Mouse (Mus musculus) MEL (cell line): ENCODE results near the gene Eri3.

Experiments used
- CHD2 ChIP-seq: IDR thresholded peaks from 2 replicates; pipeline ENCODE4 v1.6.1; 2011; ENCODE audit warnings: low read length, improper control_type of control experiment
- CTCF ChIP-seq, 3 experiments: IDR thresholded peaks in 2 of 3; conservative IDR thresholded peaks in 1 of 3; 2 replicates each; pipeline ENCODE4 v1.5.1; 2011 to 2012; ENCODE audit warnings: low read length in 3 of 3, low read depth in 2 of 3, mild to moderate bottlenecking in 2 of 3, improper control_type of control experiment in 1 of 3, inconsistent platforms in 1 of 3, mixed read lengths in 1 of 3, moderate library complexity in 1 of 3; ENCODE audit not compliant: control insufficient read depth in 1 of 3, insufficient read depth in 1 of 3, poor library complexity in 1 of 3, severe bottlenecking in 1 of 3
- KAT2A ChIP-seq: conservative IDR thresholded peaks from 2 replicates; pipeline ENCODE4 v1.6.1; 2012; ENCODE audit warnings: low read depth, low read length, improper control_type of control experiment, inconsistent platforms
- POLR2A ChIP-seq, 2 experiments: IDR thresholded peaks; 2 replicates each; pipeline ENCODE4 v1.6.1; 2011 to 2012; ENCODE audit warnings: low read length in 2 of 2, mild to moderate bottlenecking in 2 of 2, control low read depth in 1 of 2, improper control_type of control experiment in 1 of 2, low read depth in 1 of 2, moderate library complexity in 1 of 2; ENCODE audit not compliant: control insufficient read depth in 1 of 2, insufficient read depth in 1 of 2, poor library complexity in 1 of 2
- POLR2AphosphoS2 ChIP-seq: IDR thresholded peaks from 2 replicates; pipeline ENCODE4 v1.6.1; 2011; ENCODE audit warnings: low read length, improper control_type of control experiment
- ZC3H11A ChIP-seq: IDR thresholded peaks from 2 replicates; pipeline ENCODE4 v1.6.1; 2012; ENCODE audit warnings: low read depth, mild to moderate bottlenecking, inconsistent platforms, low read length, improper control_type of control experiment
- ZNF384 ChIP-seq: IDR thresholded peaks from 2 replicates; pipeline ENCODE4 v1.6.1; 2012; ENCODE audit warnings: low read depth, mild to moderate bottlenecking, inconsistent platforms, low read length, improper control_type of control experiment

- no peak for TF ChIP-seq CTCF (IDR thresholded peaks at IDR 0.05 in 2 of 3, conservative IDR thresholded peaks at IDR 0.05 in 1 of 3; ENCODE audit: control insufficient read depth in 1 of 3, insufficient read depth in 1 of 3, low read depth in 2 of 3, low read length in 3 of 3, poor library complexity in 1 of 3, severe bottlenecking in 1 of 3)
- TF ChIP-seq ZNF384, result no peak
- no peak for TF ChIP-seq ZC3H11A
- no peak for TF ChIP-seq POLR2A (IDR thresholded peaks at IDR 0.05; ENCODE audit: control insufficient read depth in 1 of 2, insufficient read depth in 1 of 2, low read depth in 1 of 2, low read length in 2 of 2, poor library complexity in 1 of 2)
- TF ChIP-seq CHD2, result no peak
- no peak for TF ChIP-seq POLR2AphosphoS2
- no peak for TF ChIP-seq KAT2A
These were observed 39.0 kb downstream of the Eri3 start for GRCm38 (mm10) chr4:117589081-117589660.
